Comparison of ENCODE assay signal across 10 mouse cellular contexts in genomic region chr11:100745085-100745484, GRCm38 (mm10). TPM values are rescaled to one million over a fixed set of nuclear protein-coding genes. Genes with fewer than 3 reads are reported as not detected.
A peak's percentile ranks its signal among the peaks of the same experiment; 100 is the strongest.
DNase-seq lines count a peak whose midpoint lies in the region; ATAC-seq and TF ChIP-seq lines count a peak whose summit lies in the region.
"Had no signal": no experiment of that assay in that cellular context is flagged by ENCODE, and none has a peak within 500 bp of the region (broad histone marks: within the 10 kb centered on the region; RNA-seq: fewer than 3 reads in every experiment).

No protein-coding gene starts in this region.

- H3K4me2 ChIP-seq in kidney, embryonic 16.5 days (replicated peaks; ENCODE audit: low read depth, low read length) = no peak overlapping the region
- H3K4me2 ChIP-seq in forebrain, postnatal 0 days (ENCODE audit: low read depth) = no peak overlapping the region
- H3K4me2 ChIP-seq: embryonic facial prominence, embryonic 12.5 days had no signal

- 0 out of 2 replicates have a peak, but pooled peaks cover 10% of the 10 kb centered on the region for H3K27me3 ChIP-seq in kidney, embryonic 16.5 days (ENCODE audit: insufficient read depth, low read length)
- H3K27me3 ChIP-seq in E14TG2a.4 (ENCODE audit: insufficient read depth, low read length) = peaks cover 41% of the 10 kb centered on the region
- H3K27me3 ChIP-seq in forebrain, postnatal 0 days (ENCODE audit: insufficient read depth, low read length) = no peaks in the 10 kb centered on the region

- no peaks in the 10 kb centered on the region for H3K9me3 ChIP-seq in kidney, embryonic 16.5 days (ENCODE audit: low read length)
- H3K9me3 ChIP-seq in E14TG2a.4 (ENCODE audit: low read length) = no peaks in the 10 kb centered on the region
- no peaks in the 10 kb centered on the region for H3K9me3 ChIP-seq in forebrain, postnatal 0 days (ENCODE audit: low read length)
- H3K9me3 ChIP-seq: embryonic facial prominence, embryonic 12.5 days had no signal

- no peak overlapping the region for H3K9ac ChIP-seq in kidney, embryonic 16.5 days (replicated peaks; ENCODE audit: low read length)
- H3K9ac ChIP-seq in forebrain, postnatal 0 days = no peak overlapping the region
- H3K9ac ChIP-seq: embryonic facial prominence, embryonic 12.5 days had no signal

- TF ChIP-seq CTCF in E14TG2a.4 (conservative IDR thresholded peaks at IDR 0.05; ENCODE audit: low read length) = peak; percentile 38
- peak; percentile 73 for TF ChIP-seq CTCF in forebrain, postnatal 0 days (IDR thresholded peaks at IDR 0.05; ENCODE audit: low read depth)

- no peaks in the 10 kb centered on the region for H3K4me1 ChIP-seq in kidney, embryonic 16.5 days (ENCODE audit: insufficient read depth, low read length)
- H3K4me1 ChIP-seq in E14TG2a.4 (replicated peaks; ENCODE audit: low read depth, low read length) = peaks cover 40% of the 10 kb centered on the region
- no peaks in the 10 kb centered on the region for H3K4me1 ChIP-seq in forebrain, postnatal 0 days (ENCODE audit: insufficient read depth)
- H3K4me1 ChIP-seq: embryonic facial prominence, embryonic 12.5 days had no signal

- no peak overlapping the region for H3K27ac ChIP-seq in kidney, embryonic 16.5 days (ENCODE audit: low read length)
- H3K27ac ChIP-seq in forebrain, postnatal 0 days (ENCODE audit: low read depth, low read length) = no peak overlapping the region; the same call in 1 of the 2 replicates
- H3K27ac ChIP-seq: embryonic facial prominence, embryonic 12.5 days; macrophage had no signal

- H3K4me3 ChIP-seq in kidney, embryonic 16.5 days (ENCODE audit: low read length) = no peak overlapping the region
- H3K4me3 ChIP-seq in E14TG2a.4 (replicated peaks; ENCODE audit: low read length) = no peak overlapping the region
- H3K4me3 ChIP-seq in forebrain, postnatal 0 days (ENCODE audit: low read depth, low read length) = no peak overlapping the region
- H3K4me3 ChIP-seq: embryonic facial prominence, embryonic 12.5 days had no signal

- DNase-seq in kidney, adult 11 months = no peak
- DNase-seq in c-Kit-negative CD71-positive TER-119-positive erythroid progenitor cells, embryonic 14.5 days (ENCODE audit: low read depth, low spot score) = peak; percentile 36
- peak; percentile 74 for DNase-seq in forebrain, postnatal 0 days
- DNase-seq in spleen, postnatal 4 days (ENCODE audit: low spot score in 2 of 2) = peak; percentile 51 to 79
- DNase-seq in gastrocnemius, adult 8-10 months (ENCODE audit: low spot score in 2 of 2) = no peak

- no peaks in the 10 kb centered on the region for H3K36me3 ChIP-seq in kidney, embryonic 16.5 days (ENCODE audit: insufficient read depth, low read length)
- no peaks in the 10 kb centered on the region for H3K36me3 ChIP-seq in E14TG2a.4 (ENCODE audit: insufficient read depth, low read length)
- H3K36me3 ChIP-seq in forebrain, postnatal 0 days (ENCODE audit: insufficient read depth) = peaks cover 35% of the 10 kb centered on the region
- H3K36me3 ChIP-seq: embryonic facial prominence, embryonic 12.5 days had no signal

- WGBS in kidney, embryonic 16.5 days = 16% methylated on average over 6 of the region's 6 CpGs
- WGBS in forebrain, postnatal 0 days = 16% methylated on average over 6 of the region's 6 CpGs

- ATAC-seq in kidney, embryonic 16.5 days (ENCODE audit: low FRiP score, low TSS enrichment) = 0 out of 2 replicates have a peak, but pooled peaks have one; percentile 44
- peak; percentile 63; the same call in 1 of the 2 replicates for ATAC-seq in forebrain, postnatal 0 days
- peak; percentile 78 for ATAC-seq in megakaryocyte, adult 5-6 weeks (ENCODE audit: poor library complexity, severe bottlenecking)

RNA-seq across cellular contexts. Expression of gene Rab5c, which starts 7.1 kb away (rescaled TPM):
- 41.9 and 47.1 TPM in 2 replicates for polyA plus RNA-seq in kidney, embryonic 16.5 days (2015; fragmentation: Nextera tagmentation; extraction: Ambion mirVana)
- 208 and 211 TPM in 2 replicates for total RNA-seq in forebrain, postnatal 0 days (2014; rRNA removed)
- 34.9 and 37.8 TPM in 2 replicates for polyA plus RNA-seq in forebrain, postnatal 0 days (2015; fragmentation: Nextera tagmentation; extraction: Ambion mirVana)
- total RNA-seq in megakaryocyte, adult 5-6 weeks (2015) = 167 and 170 TPM in 2 replicates
- 136 and 142 TPM in 2 replicates for total RNA-seq in megakaryocyte, adult 5-6 weeks (2017)
- total RNA-seq in gastrocnemius, adult 8-10 months (2022) = 10 to 100 TPM; 41.4 to 50.9 (median 42.2) TPM

RNA-seq across cellular contexts. Expression of gene Kcnh4, which starts 14.7 kb away (rescaled TPM):
- not detected in 2 replicates for polyA plus RNA-seq in kidney, embryonic 16.5 days (2015; fragmentation: Nextera tagmentation; extraction: Ambion mirVana)
- 7.2 and 12.3 TPM in 2 replicates for total RNA-seq in forebrain, postnatal 0 days (2014; rRNA removed)
- polyA plus RNA-seq in forebrain, postnatal 0 days (2015; fragmentation: Nextera tagmentation; extraction: Ambion mirVana) = 3.2 and 4.4 TPM in 2 replicates
- total RNA-seq in megakaryocyte, adult 5-6 weeks (2015) = not detected in 2 replicates
- not detected in 2 replicates for total RNA-seq in megakaryocyte, adult 5-6 weeks (2017)
- not detected for total RNA-seq in gastrocnemius, adult 8-10 months (2022)
- polyA plus RNA-seq: macrophage had no signal

RNA-seq across cellular contexts. Expression of gene Hcrt, which starts 17.6 kb away (rescaled TPM):
- polyA plus RNA-seq in kidney, embryonic 16.5 days (2015; fragmentation: Nextera tagmentation; extraction: Ambion mirVana) = not detected in 2 replicates
- 1.8 and 7.1 TPM in 2 replicates for total RNA-seq in forebrain, postnatal 0 days (2014; rRNA removed)
- 2.6 and 8.0 TPM in 2 replicates for polyA plus RNA-seq in forebrain, postnatal 0 days (2015; fragmentation: Nextera tagmentation; extraction: Ambion mirVana)
- total RNA-seq in megakaryocyte, adult 5-6 weeks (2015) = not detected in 2 replicates
- not detected in 2 replicates for total RNA-seq in megakaryocyte, adult 5-6 weeks (2017)
- not detected for total RNA-seq in gastrocnemius, adult 8-10 months (2022)
- polyA plus RNA-seq: embryonic facial prominence, embryonic 12.5 days; macrophage had no signal

RNA-seq across cellular contexts. Expression of gene Ghdc, which starts 25.7 kb away (rescaled TPM):
- 8.4 and 8.9 TPM in 2 replicates for polyA plus RNA-seq in kidney, embryonic 16.5 days (2015; fragmentation: Nextera tagmentation; extraction: Ambion mirVana)
- total RNA-seq in forebrain, postnatal 0 days (2014; rRNA removed) = 6.1 and 7.3 TPM in 2 replicates
- 1.8 and 4.4 TPM in 2 replicates for polyA plus RNA-seq in forebrain, postnatal 0 days (2015; fragmentation: Nextera tagmentation; extraction: Ambion mirVana)
- 4.6 and 5.6 TPM in 2 replicates for total RNA-seq in megakaryocyte, adult 5-6 weeks (2015)
- total RNA-seq in megakaryocyte, adult 5-6 weeks (2017) = 4.6 and 6.6 TPM in 2 replicates
- total RNA-seq in gastrocnemius, adult 8-10 months (2022) = 1 to 10 TPM; 4.3 to 8.2 (median 5.7) TPM

RNA-seq across cellular contexts. Expression of gene Hspb9, which starts 31.4 kb away (rescaled TPM):
- polyA plus RNA-seq in kidney, embryonic 16.5 days (2015; fragmentation: Nextera tagmentation; extraction: Ambion mirVana) = 0.33 TPM in 1 of 2 replicates, not detected in the other
- not detected in 2 replicates for total RNA-seq in forebrain, postnatal 0 days (2014; rRNA removed)
- 0.21 and 0.22 TPM in 2 replicates for polyA plus RNA-seq in forebrain, postnatal 0 days (2015; fragmentation: Nextera tagmentation; extraction: Ambion mirVana)
- not detected in 2 replicates for total RNA-seq in megakaryocyte, adult 5-6 weeks (2015)
- total RNA-seq in megakaryocyte, adult 5-6 weeks (2017) = 0.65 TPM in 1 of 2 replicates, not detected in the other
- not detected for total RNA-seq in gastrocnemius, adult 8-10 months (2022)
- polyA plus RNA-seq: embryonic facial prominence, embryonic 12.5 days; macrophage had no signal

Comparison
In these comparisons a context has a peak if more than half of its experiments do, and no peak if none do; other contexts are left out.
1. DNase-seq: peak in c-Kit-negative CD71-positive TER-119-positive erythroid progenitor cells, embryonic 14.5 days (single experiment), forebrain, postnatal 0 days (single experiment) and spleen, postnatal 4 days (2 of 2); none in kidney, adult 11 months (single experiment) and gastrocnemius, adult 8-10 months (0 of 2).
2. Peak in every context shown above with its lines, with median percentiles within 50 percentile points of each other: ATAC-seq.